Mouse (Mus musculus): ENCODE data around the gene Tgm2.

DNA sequence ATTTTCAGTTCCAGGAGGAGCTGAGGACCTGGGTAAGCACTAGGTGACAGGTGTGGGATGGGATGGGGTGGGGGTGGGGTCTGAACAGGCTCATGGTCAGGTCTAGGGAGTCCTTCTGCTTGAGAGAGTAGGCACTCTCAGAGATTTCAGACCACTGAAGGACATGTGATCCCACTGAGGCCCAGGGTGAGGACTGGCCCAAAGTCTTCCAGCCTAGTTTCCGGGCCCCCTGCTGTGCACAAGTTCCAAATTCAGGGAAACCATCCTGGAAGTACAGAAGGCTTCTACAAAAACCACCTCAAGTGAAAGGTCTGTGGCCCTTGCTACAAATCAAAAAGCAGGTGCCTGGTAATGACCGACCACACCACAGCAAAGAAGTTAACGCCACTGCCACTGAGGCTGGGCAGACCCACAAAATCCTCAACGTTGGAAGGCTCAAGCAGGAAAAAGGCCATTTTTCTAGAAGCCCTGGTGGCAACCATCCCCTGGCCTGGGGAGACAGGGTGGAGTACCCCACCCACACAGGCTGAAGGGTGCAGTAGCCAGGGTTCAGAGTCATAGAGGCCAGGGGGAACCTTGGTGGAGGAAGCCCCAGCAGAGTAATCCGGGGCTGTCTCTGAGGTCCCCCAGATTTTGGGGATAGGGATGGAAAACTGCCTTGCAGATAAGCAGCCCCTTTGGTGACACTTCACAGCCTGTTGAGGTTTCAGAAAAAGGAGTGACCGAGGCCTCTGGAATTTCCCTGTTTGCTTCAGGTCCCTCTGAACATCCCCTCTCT lies 1.3 kb downstream of the Tgm2 start:
- TF ChIP-seq POLR2A (IDR thresholded peaks at IDR 0.05; ENCODE audit: control insufficient read depth, low read depth, low read length) (no peak), CTCF (IDR thresholded peaks at IDR 0.05; ENCODE audit: control insufficient read depth, insufficient read depth, insufficient replicate concordance, low read depth, low read length) (no peak)

Data from testis, adult 2 months (tissue).